Mouse (Mus musculus) embryonic fibroblast, embryonic 13.5 days (primary cell): ENCODE results near the gene Nkapd1. TPM values are rescaled to one million over a fixed set of nuclear protein-coding genes. Genes with fewer than 3 reads are reported as not detected.
A peak's percentile ranks its signal among the peaks of the same experiment; 100 is the strongest.
"Not testable (repeated sequence)": the region's sequence is repeated elsewhere in the genome, so short reads cannot be mapped to it uniquely, and the experiment has no call there.

ENCODE experiments used
- H3K27ac ChIP-seq: 2 replicates; pipeline ENCODE4 v1.5.1; 2012; ENCODE audit warnings: low read length, control low read depth, inconsistent platforms; ENCODE audit not compliant: insufficient read depth
- H3K4me1 ChIP-seq: 2 replicates; pipeline ENCODE4 v1.6.1; 2011; ENCODE audit warnings: low read length; ENCODE audit not compliant: control insufficient read depth, insufficient read depth
- H3K4me3 ChIP-seq: 2 replicates; pipeline ENCODE4 v1.5.1; 2011; ENCODE audit warnings: mild to moderate bottlenecking, control low read depth, low read length; ENCODE audit not compliant: insufficient read depth
- CTCF ChIP-seq: IDR thresholded peaks from 2 replicates; pipeline ENCODE4 v1.5.1; 2011; ENCODE audit warnings: mild to moderate bottlenecking, control low read depth, low read length, moderate library complexity, borderline replicate concordance; ENCODE audit not compliant: insufficient read depth
- POLR2A ChIP-seq: IDR thresholded peaks from 2 replicates; pipeline ENCODE4 v1.6.1; 2011; ENCODE audit warnings: low read depth, mild to moderate bottlenecking, control low read depth, low read length, moderate library complexity
- polyA plus RNA-seq: library from polyadenylated mRNA; stranded (reverse); fragments of >200 nt; gene quantifications from 2 replicates; pipeline ENCODE4 v1.2.4, GENCODE M21; 2011; ENCODE audit warnings: low read depth; ENCODE audit not compliant: missing spikeins, insufficient read length

The Nkapd1 gene
- polyA plus RNA-seq, 1 experiment = 24.7 TPM

DNA sequence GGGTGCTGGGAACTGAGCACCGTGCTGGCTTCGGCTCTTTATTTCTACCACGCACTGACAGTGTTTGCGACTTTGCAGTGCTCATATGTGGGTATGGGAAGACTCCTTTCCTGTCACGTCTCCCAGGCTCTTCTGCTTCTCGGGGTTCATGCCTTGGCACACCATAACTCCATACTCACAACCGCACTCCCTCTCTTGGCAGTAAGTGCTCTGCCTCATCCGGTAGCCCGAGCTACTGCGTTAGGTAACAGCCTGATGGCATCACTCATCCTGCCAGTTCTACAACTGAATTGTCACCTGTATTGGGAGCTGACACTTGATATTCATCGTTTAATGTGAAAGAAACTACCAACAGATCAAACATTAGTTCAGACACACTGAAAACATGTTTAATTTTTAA is 17.0 kb upstream of the Nkapd1 start:
- Histone ChIP-seq H3K4me1 (no peaks in the 10 kb centered on the region), H3K27ac (no peak overlapping the region), H3K4me3 (no peak overlapping the region)
- no peak for TF ChIP-seq CTCF
- no peak for TF ChIP-seq POLR2A

GRCm38 (mm10) chr9:50633059-50633458 is 15.8 kb upstream of the Nkapd1 start:
- H3K4me3 ChIP-seq = no peak overlapping the region
- no peak overlapping the region for H3K27ac ChIP-seq
- no peaks in the 10 kb centered on the region for H3K4me1 ChIP-seq
- TF ChIP-seq CTCF (no peak), POLR2A (no peak)

- TF ChIP-seq POLR2A = no peak
- TF ChIP-seq CTCF = no peak
- Histone ChIP-seq H3K4me1 (no peaks in the 10 kb centered on the region), H3K27ac (no peak overlapping the region), H3K4me3 (no peak overlapping the region)
These were observed 14.9 kb upstream of the Nkapd1 start for GRCm38 (mm10) chr9:50632016-50632688.

DNA sequence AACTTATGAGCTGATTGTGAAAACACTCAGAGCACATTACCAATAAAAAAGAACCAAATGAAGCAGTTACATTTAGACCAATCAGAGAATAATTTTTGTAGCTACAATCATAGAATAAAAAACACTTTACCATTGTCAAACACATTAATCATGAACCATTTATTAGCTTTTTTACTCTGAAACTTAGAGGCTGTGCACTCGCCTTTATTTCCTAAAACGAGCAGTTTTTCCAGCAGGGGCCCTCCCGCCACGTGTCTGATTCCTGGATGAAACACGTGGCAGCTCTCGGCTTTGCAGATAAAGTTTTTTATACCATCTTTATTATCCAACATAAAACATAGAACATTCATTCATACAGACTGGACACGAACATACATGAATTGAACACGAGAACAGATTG is 13.6 kb upstream of the Nkapd1 start:
- H3K4me1 ChIP-seq, H3K27ac ChIP-seq: not testable (repeated sequence)

DNA sequence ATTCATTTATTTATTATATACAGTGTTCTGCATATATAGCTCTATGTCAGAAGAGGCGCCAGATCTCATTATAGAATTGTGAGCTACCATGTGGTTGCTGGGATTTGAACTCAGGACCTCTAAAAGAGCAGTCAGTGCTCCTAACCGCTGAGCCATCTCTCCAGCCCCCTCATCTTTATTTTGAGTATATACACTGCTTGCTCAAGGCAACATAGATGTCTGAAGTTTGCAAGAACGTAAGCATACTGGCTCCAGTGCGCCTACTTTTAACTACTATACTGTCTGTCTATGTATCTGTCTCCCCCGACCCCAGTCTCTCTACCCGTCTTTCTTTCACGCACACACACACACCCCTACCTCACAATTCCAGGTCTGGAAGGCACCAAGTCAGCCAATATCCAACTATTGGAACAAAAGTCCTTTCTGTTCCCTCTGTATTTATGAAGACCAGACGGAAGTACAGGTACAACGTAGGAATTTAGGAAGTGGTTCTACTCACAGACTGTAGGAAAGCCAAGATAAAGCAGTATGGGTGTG is 598 bp upstream of the Nkapd1 start:
- no peak for TF ChIP-seq CTCF
- no peak for TF ChIP-seq POLR2A
- Histone ChIP-seq H3K4me1 (no peaks in the 10 kb centered on the region), H3K4me3 (peak overlapping the region; percentile 19; the same call in 1 of the 2 replicates), H3K27ac (no peak overlapping the region)

More for the DNA sequence above, 13.6 kb upstream of the Nkapd1 start:
- H3K4me3 ChIP-seq = not testable (repeated sequence)

DNA sequence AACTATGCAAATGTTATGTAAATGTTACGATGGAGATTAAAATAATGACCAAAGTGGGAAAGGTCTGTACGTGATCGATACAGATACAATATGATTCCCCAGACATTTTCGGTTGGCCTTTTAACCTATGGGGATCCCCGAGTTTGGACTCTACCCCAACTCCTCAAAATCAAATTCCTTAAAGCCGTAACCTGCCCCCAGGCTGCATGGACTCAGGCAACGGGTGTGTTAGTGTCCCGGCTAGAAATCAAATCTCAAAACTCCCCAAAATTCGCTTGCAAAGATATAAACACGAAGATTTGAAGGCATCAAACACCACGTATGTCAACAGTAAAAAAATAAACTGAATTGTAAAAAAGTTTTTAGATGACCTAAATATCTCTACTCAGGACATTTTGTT is 1.1 kb downstream of the Nkapd1 start:
- peak overlapping the region; percentile 87 for H3K4me3 ChIP-seq
- TF ChIP-seq POLR2A (no peak), CTCF (no peak)
- H3K27ac ChIP-seq = no peak overlapping the region
- no peaks in the 10 kb centered on the region for H3K4me1 ChIP-seq

- no peaks in the 10 kb centered on the region for H3K4me1 ChIP-seq
- TF ChIP-seq POLR2A (no peak), CTCF (no peak)
- H3K27ac ChIP-seq = no peak overlapping the region
- H3K4me3 ChIP-seq = no peak overlapping the region
These were observed 5.1 kb downstream of the Nkapd1 start for GRCm38 (mm10) chr9:50612115-50612514.

DNA sequence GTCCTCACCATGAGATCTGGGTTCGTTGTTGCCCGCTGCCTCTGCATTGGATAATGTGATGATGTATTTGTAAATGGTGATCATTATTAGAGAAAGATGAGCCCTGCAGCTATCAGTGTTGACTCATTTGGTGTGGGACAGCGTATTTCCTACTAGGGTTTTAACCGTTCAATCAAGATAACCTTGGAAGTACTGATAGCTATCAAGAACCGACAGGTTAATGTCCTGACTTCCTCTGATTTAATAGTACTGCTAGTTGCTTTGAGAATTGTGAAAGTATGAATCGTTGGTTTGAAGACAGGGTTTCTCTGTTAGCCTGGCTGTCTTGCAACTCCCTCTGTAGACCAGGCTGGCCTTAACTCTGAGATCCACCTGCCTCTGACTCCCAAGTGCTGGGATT is 12.9 kb downstream of the Nkapd1 start:
- 0 out of 2 replicates have a peak, but pooled peaks have one; percentile 6 for TF ChIP-seq POLR2A
- TF ChIP-seq CTCF = no peak
- peak overlapping the region; percentile 70 for H3K27ac ChIP-seq
- H3K4me1 ChIP-seq = peaks cover 7% of the 10 kb centered on the region
- H3K4me3 ChIP-seq = peak overlapping the region; percentile 90

- Histone ChIP-seq H3K27ac (peak overlapping the region; percentile 70), H3K4me1 (peaks cover 7% of the 10 kb centered on the region), H3K4me3 (peak overlapping the region; percentile 90)
- TF ChIP-seq CTCF (peak; percentile 34; the same call in 1 of the 2 replicates), POLR2A (no peak)
These were observed 13.3 kb downstream of the Nkapd1 start for GRCm38 (mm10) chr9:50603998-50604324.

- H3K4me3 ChIP-seq = peak within 1 kb of the TSS; percentile 90
- peaks cover 7% of the 10 kb centered on the region for H3K4me1 ChIP-seq
- TF ChIP-seq CTCF (no peak), POLR2A (peak; percentile 97)
- peak within 1 kb of the TSS; percentile 70 for H3K27ac ChIP-seq
These were observed 13.9 kb downstream of the Nkapd1 start, which contains the start of the genes Sdhd and Timm8b for GRCm38 (mm10) chr9:50603189-50603997. TSS of gene Sdhd (minus strand) at chr9:50603812. TSS of gene Timm8b (plus strand) at chr9:50603910.
